Mouse (Mus musculus) heart, postnatal 0 days (tissue): ENCODE results near the gene 4930438A08Rik.

Source experiments
- CTCF ChIP-seq: IDR thresholded peaks from 2 replicates; pipeline ENCODE4 v1.5.1; 2016; ENCODE audit warnings: antibody characterized with exemption, control low read depth, low read depth
- EP300 ChIP-seq: IDR thresholded peaks from 2 replicates; pipeline ENCODE4 v1.6.1; 2016; ENCODE audit warnings: antibody characterized with exemption, low read depth

- TF ChIP-seq CTCF: no peak
- TF ChIP-seq EP300: no peak
Observed at GRCm38 (mm10) chr11:58307411-58308080, 32.9 kb downstream of the 4930438A08Rik start.
